Mouse (Mus musculus): ENCODE measurements around the gene Dhx37. TPM values are rescaled to one million over a fixed set of nuclear protein-coding genes. Genes with fewer than 3 reads are reported as not detected.

Dhx37 gene
- polyA plus RNA-seq, 1 experiment from 2014 or later, result 5.9 TPM

GRCm38 (mm10) chr5:125457538-125457937 lies 23.6 kb upstream of the Dhx37 start:
- 81% methylated on average over 6 of the region's 6 CpGs for WGBS
- no peak overlapping the region for H3K4me3 ChIP-seq (ENCODE audit: low read depth, low read length)
- no peak overlapping the region for H3K9ac ChIP-seq (replicated peaks; ENCODE audit: low read depth)
- H3K4me1 ChIP-seq (ENCODE audit: insufficient read depth, low read depth, low read length), result no peaks in the 10 kb centered on the region
- H3K4me2 ChIP-seq (replicated peaks; ENCODE audit: low read depth, low read length), result no peak overlapping the region
- H3K27me3 ChIP-seq (replicated peaks; ENCODE audit: insufficient read depth, low read length), result no peaks in the 10 kb centered on the region
- DNase-seq (ENCODE audit: low spot score) (no peak), ATAC-seq (no peak)
- H3K9me3 ChIP-seq (ENCODE audit: low read length), result no peaks in the 10 kb centered on the region
- H3K36me3 ChIP-seq (ENCODE audit: insufficient read depth, low read length), result no peaks in the 10 kb centered on the region
- TF ChIP-seq CTCF (IDR thresholded peaks at IDR 0.05) (no peak), EP300 (IDR thresholded peaks at IDR 0.05) (no peak)
- H3K27ac ChIP-seq (ENCODE audit: low read length), result no peak overlapping the region

DNA sequence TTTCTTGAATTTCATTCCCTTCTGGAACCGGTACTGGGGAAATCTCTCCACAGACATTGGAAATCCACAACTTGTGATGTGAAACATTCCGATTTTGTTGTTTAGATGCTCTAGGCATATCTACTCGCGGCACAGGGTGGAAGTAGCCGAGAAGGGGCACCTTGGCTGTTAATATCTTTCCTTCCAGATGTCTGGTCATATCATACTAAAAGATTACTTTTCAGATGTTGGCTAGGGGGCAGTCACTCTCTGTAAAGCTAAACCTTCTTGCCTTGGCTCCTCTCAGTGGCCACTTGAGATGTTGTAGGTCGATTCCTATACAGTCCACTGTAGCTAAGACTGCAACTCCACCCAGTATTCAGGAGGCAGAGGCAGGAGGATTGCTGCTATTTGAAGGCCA lies 22.2 kb upstream of the Dhx37 start:
- TF ChIP-seq EP300 (IDR thresholded peaks at IDR 0.05) (no peak), CTCF (IDR thresholded peaks at IDR 0.05) (no peak)
- no peaks in the 10 kb centered on the region for H3K9me3 ChIP-seq (ENCODE audit: low read length)
- H3K9ac ChIP-seq (replicated peaks; ENCODE audit: low read depth), result no peak overlapping the region
- H3K27me3 ChIP-seq (replicated peaks; ENCODE audit: insufficient read depth, low read length), result no peaks in the 10 kb centered on the region
- no peak overlapping the region for H3K27ac ChIP-seq (ENCODE audit: low read length)
- no peak for DNase-seq (ENCODE audit: low spot score)
- H3K4me1 ChIP-seq (ENCODE audit: insufficient read depth, low read depth, low read length), result no peaks in the 10 kb centered on the region
- no peak for ATAC-seq
- H3K4me3 ChIP-seq (ENCODE audit: low read depth, low read length), result no peak overlapping the region
- no peaks in the 10 kb centered on the region for H3K36me3 ChIP-seq (ENCODE audit: insufficient read depth, low read length)
- 87% methylated on average over 6 of the region's 6 CpGs for WGBS
- H3K4me2 ChIP-seq (replicated peaks; ENCODE audit: low read depth, low read length), result no peak overlapping the region

DNA sequence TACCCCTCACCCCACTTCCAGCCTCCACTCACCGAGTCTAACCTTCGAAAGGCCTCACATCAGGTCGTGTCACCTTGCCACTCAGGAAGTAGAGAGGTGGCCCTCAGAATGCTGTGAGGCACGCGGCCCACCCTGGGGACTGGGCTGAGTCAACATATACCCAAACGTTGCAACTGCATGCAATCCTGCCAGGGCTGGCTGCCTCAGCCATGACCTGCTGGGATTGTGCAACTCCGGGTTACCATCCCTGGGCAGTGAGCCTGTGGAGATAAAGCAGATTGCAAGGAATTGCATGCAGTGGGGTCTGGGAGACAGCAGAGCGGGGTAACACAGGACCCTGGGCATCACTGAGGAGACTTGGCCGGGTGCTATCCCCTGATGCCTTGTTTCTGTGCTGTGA lies 18.7 kb upstream of the Dhx37 start:
- 82% methylated on average over 9 of the region's 9 CpGs for WGBS
- H3K9me3 ChIP-seq (ENCODE audit: low read length), result no peaks in the 10 kb centered on the region
- ATAC-seq, result no peak
- TF ChIP-seq CTCF (IDR thresholded peaks at IDR 0.05) (no peak), EP300 (IDR thresholded peaks at IDR 0.05) (no peak)
- H3K36me3 ChIP-seq (ENCODE audit: insufficient read depth, low read length), result no peaks in the 10 kb centered on the region
- H3K27me3 ChIP-seq (replicated peaks; ENCODE audit: insufficient read depth, low read length), result no peaks in the 10 kb centered on the region
- H3K9ac ChIP-seq (replicated peaks; ENCODE audit: low read depth), result no peak overlapping the region
- H3K4me1 ChIP-seq (ENCODE audit: insufficient read depth, low read depth, low read length), result no peaks in the 10 kb centered on the region
- no peak for DNase-seq (ENCODE audit: low spot score)
- H3K4me2 ChIP-seq (replicated peaks; ENCODE audit: low read depth, low read length), result no peak overlapping the region
- no peak overlapping the region for H3K4me3 ChIP-seq (ENCODE audit: low read depth, low read length)
- no peak overlapping the region for H3K27ac ChIP-seq (ENCODE audit: low read length)

DNA sequence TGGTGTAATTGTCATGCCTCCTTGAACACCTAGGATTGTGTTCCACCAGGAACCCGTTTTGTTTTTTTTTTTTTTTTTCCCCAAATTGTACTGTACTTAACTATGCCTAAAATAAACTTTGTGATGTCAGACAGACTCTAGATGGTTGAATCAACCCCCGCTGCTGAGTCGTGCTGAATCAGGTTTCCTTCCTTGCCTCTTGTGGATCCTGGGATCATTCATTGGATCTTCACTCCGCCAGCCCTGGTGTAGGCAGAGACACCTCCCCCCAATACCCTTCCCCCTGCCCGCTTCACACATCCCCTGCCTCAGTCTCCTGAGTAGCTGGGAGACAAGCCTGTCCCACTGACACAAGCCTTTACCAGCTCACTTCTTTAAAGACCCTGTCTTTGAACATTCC lies 15.4 kb upstream of the Dhx37 start:
- TF ChIP-seq EP300 (IDR thresholded peaks at IDR 0.05) (no peak), CTCF (IDR thresholded peaks at IDR 0.05) (no peak)
- Histone ChIP-seq H3K27me3 (replicated peaks; ENCODE audit: insufficient read depth, low read length) (no peaks in the 10 kb centered on the region), H3K4me1 (ENCODE audit: insufficient read depth, low read depth, low read length) (no peaks in the 10 kb centered on the region), H3K4me2 (replicated peaks; ENCODE audit: low read depth, low read length) (no peak overlapping the region), H3K9me3 (ENCODE audit: low read length) (no peaks in the 10 kb centered on the region), H3K9ac (replicated peaks; ENCODE audit: low read depth) (no peak overlapping the region), H3K36me3 (ENCODE audit: insufficient read depth, low read length) (no peaks in the 10 kb centered on the region), H3K4me3 (ENCODE audit: low read depth, low read length) (no peak overlapping the region), H3K27ac (ENCODE audit: low read length) (no peak overlapping the region)
- no peak for ATAC-seq
- no peak for DNase-seq (ENCODE audit: low spot score)
- WGBS, result 69% methylated on average over 5 of the region's 5 CpGs

- TF ChIP-seq CTCF (IDR thresholded peaks at IDR 0.05), result no peak
- no peak for TF ChIP-seq EP300 (IDR thresholded peaks at IDR 0.05)
- Histone ChIP-seq H3K9ac (replicated peaks; ENCODE audit: low read depth) (no peak overlapping the region), H3K4me3 (ENCODE audit: low read depth, low read length) (no peak overlapping the region), H3K4me1 (ENCODE audit: insufficient read depth, low read depth, low read length) (no peaks in the 10 kb centered on the region), H3K36me3 (ENCODE audit: insufficient read depth, low read length) (no peaks in the 10 kb centered on the region), H3K4me2 (replicated peaks; ENCODE audit: low read depth, low read length) (no peak overlapping the region), H3K27me3 (replicated peaks; ENCODE audit: insufficient read depth, low read length) (no peaks in the 10 kb centered on the region), H3K9me3 (ENCODE audit: low read length) (no peaks in the 10 kb centered on the region), H3K27ac (ENCODE audit: low read length) (no peak overlapping the region)
- no peak for DNase-seq (ENCODE audit: low spot score)
- WGBS, result 89% methylated on average over 4 of the region's 4 CpGs
- no peak for ATAC-seq
Measured at GRCm38 (mm10) chr5:125448631-125449030, 14.7 kb upstream of the Dhx37 start.

DNA sequence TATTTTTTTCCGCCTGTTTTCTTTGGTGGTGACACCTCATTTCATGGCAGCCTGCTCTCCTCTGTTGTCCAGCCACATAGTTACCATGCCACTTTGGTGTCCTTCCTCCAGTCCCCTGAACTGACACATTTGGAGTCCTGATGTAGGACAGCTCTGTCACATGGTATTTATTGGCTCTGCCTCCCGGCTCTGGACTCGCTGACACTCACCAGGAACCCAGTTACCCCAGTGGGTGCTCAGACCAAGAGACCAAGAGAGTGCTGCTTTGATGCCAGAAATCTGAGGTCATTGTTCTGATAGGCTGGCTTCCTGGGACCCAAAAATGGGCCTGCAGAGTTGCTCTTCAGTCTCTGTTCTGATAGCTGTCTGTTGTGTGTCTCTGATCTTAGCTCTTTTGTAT lies 14.1 kb upstream of the Dhx37 start:
- H3K4me1 ChIP-seq (ENCODE audit: insufficient read depth, low read depth, low read length), result no peaks in the 10 kb centered on the region
- WGBS, result 78% methylated on average over 3 of the region's 3 CpGs
- TF ChIP-seq EP300 (IDR thresholded peaks at IDR 0.05) (no peak), CTCF (IDR thresholded peaks at IDR 0.05) (no peak)
- H3K9me3 ChIP-seq (ENCODE audit: low read length), result no peaks in the 10 kb centered on the region
- ATAC-seq (no peak), DNase-seq (ENCODE audit: low spot score) (no peak)
- H3K27ac ChIP-seq (ENCODE audit: low read length), result no peak overlapping the region
- no peaks in the 10 kb centered on the region for H3K27me3 ChIP-seq (replicated peaks; ENCODE audit: insufficient read depth, low read length)
- H3K36me3 ChIP-seq (ENCODE audit: insufficient read depth, low read length), result no peaks in the 10 kb centered on the region
- no peak overlapping the region for H3K9ac ChIP-seq (replicated peaks; ENCODE audit: low read depth)
- H3K4me2 ChIP-seq (replicated peaks; ENCODE audit: low read depth, low read length), result no peak overlapping the region
- H3K4me3 ChIP-seq (ENCODE audit: low read depth, low read length), result no peak overlapping the region

- H3K4me3 ChIP-seq (ENCODE audit: low read depth, low read length), result no peak overlapping the region
- 83% methylated on average over 7 of the region's 7 CpGs for WGBS
- no peak overlapping the region for H3K4me2 ChIP-seq (replicated peaks; ENCODE audit: low read depth, low read length)
- peaks cover 5% of the 10 kb centered on the region; the same call in 1 of the 2 replicates for H3K4me1 ChIP-seq (ENCODE audit: insufficient read depth, low read depth, low read length)
- DNase-seq (ENCODE audit: low spot score) (no peak), ATAC-seq (no peak)
- TF ChIP-seq CTCF (IDR thresholded peaks at IDR 0.05) (no peak), EP300 (IDR thresholded peaks at IDR 0.05) (no peak)
- no peaks in the 10 kb centered on the region for H3K27me3 ChIP-seq (replicated peaks; ENCODE audit: insufficient read depth, low read length)
- H3K9ac ChIP-seq (replicated peaks; ENCODE audit: low read depth), result no peak overlapping the region
- H3K27ac ChIP-seq (ENCODE audit: low read length), result no peak overlapping the region
- no peaks in the 10 kb centered on the region for H3K36me3 ChIP-seq (ENCODE audit: insufficient read depth, low read length)
- H3K9me3 ChIP-seq (ENCODE audit: low read length), result no peaks in the 10 kb centered on the region
Measured at GRCm38 (mm10) chr5:125446344-125446743, 12.4 kb upstream of the Dhx37 start.

Measured in lung, postnatal 0 days (tissue).